Mouse (Mus musculus): ENCODE results near the gene Fam20a.

DNA sequence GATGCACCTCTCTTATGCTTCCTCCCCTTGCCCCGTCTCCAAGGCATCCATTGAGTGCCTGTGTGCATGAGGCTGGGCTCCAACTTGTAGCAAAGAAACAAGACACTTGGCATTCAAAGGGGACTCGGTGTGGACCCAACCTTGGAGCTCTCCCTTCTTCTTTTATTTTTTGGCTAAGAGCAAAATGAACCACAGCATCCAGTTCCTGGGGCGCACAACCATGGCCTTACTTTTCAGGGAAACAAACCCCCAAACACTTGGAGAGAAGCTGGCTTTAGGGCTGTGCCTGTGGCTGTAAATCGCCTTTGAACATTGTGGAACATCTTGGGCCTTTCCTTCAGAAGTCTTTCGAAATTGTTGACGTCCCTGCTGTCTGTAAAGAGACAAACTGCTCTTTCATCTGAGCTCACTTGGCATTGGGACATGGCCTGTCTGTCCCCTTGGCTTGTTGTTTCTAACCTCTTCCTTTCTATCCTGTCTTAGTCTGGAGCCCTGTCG lies 32.1 kb upstream of the Fam20a start:
- TF ChIP-seq CTCF (IDR thresholded peaks at IDR 0.05; ENCODE audit: low read depth, low read length), result no peak
- no peak for TF ChIP-seq POLR2A (IDR thresholded peaks at IDR 0.05; ENCODE audit: insufficient read depth, low read length)

All from ES-Bruce4 (cell line).